Mouse (Mus musculus): ENCODE measurements around the gene Hc.

Hc gene

DNA sequence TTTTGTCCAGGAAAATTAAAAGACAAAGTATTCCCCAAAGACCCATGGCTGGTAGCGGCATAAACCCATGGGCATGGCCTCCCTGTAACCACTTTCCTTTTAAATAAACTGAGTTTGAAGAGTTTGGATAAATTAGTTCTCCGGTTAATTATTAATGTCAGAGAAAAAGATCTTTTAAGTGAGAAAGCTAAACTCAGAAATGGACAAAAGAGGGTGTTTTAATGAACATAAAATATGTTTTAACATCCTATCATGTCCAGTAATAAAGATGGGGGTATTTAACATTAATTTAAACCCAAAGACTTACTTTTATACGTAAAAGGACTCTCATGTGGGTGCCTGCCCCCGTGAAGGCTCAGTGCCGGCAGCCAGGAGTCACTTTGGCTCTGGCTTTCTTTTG, at the start of gene Hc:
Gene Hc (minus strand): TSS at position 101 of the 400 bp plus-strand sequence.
- ChIA-PET CTCF (interaction anchor here in 1 of 4 experiments (0.5 to 0.7 kb wide), 2 partner anchors 224 to 245 kb away, joined by 3 read pairs; no protein-coding TSS in a partner anchor), POLR2A (no interaction called here)

DNA sequence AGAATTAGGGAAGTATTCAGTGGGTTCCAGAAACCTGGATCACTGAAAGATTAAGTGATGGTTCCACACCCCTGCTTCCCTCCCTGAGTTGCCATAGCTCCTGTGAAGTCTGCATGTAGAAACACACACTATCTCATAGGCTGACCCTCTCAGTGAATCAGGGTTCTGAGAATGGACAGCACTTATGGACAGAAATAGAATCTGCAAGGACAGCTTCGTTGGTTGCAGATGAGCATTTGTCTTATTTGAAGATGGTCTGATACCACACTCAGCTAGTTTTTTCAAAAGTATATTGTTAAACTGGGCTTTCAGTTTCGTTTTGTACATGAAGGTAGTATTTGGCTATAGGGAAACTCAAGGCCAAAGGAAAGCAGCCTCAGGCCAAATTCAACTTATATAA, 49.3 kb upstream of the Hc start:
- POLR2A ChIA-PET = interaction anchor here in 2 of 4 experiments (1.0 to 6.2 kb wide), 9 partner anchors 10 to 339 kb away, joined by 3 to 69 read pairs (median 4); partner anchors contain the start of genes AI182371 (in 1 of the 2) and Hspa5 (in 1 of the 2)
- CTCF ChIA-PET = no interaction called here

DNA sequence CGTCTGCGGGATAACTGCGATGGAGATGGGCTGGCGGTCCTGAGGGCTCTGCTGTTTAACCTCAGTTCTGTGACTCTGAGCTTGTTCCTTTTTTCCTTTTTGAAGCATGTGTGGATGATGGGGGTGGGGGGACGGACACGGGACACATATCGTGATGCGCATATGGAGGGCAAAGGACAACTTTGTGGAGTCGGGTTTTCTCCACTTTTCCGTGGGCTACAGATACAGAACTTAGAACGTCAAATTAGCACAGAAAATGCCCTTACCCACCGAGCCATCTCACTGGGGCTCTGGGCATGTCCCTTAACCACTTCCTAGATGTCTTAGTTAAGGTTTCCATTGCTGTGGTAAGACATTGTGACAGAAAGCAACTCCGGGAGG, 48.7 kb upstream of the Hc start:
- CTCF ChIA-PET = interaction anchor here in 2 of 4 experiments (0.7 to 3.7 kb wide), 12 partner anchors 14 to 439 kb away, joined by 3 to 19 read pairs (median 4); partner anchors contain the start of gene Fbxw2 (in 1 of the 2)
- POLR2A ChIA-PET = interaction anchor here (0.6 to 6.2 kb wide), 44 partner anchors 9 to 464 kb away, joined by 3 to 69 read pairs (median 5); partner anchors contain the start of genes AI182371 (in 2 of the 4), Hspa5 (in 2 of the 4), Fbxw2 (in 1 of the 4) and Gapvd1 (in 1 of the 4)

DNA sequence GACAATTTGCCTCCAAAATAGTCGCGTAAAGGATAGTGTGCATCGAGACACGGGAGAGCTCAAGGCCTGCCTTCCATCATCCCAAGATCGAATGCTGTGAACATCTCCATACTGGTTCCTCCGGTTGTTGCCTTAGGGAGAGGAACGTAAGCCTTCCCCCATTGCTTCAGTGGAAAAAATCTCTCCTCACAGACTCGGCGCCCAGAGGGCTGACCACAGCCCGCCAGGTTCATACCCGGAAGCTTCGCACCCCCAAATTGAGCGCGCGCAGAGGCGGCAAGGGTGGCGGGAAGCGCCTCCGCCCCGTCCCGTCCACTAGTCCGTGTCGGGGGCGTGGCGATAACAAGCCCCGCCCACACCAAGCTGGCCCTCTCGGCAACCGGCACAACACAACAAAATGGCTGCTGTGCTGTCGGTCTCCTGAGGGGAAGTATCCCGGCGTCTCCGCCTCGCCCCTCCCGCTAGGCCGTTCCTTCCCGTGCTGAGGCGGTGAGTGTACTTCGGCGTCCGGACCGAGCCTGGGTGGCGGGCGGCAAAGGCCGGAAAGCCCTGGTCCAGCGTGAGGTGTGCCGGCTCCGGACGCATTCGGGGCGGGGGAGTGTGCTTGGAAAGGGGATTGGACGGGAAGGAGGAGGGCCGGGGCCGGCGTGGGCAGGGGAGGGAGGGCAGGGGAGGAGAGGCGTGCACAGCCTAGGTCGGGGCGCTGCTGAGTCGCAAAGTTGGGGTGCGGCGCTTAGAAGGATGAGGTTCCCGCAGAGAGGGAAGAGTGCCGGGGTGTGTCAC, 48.1 kb upstream of the Hc start, which contains the start of gene Cntrl:
Gene Cntrl (plus strand): TSS at position 352 of the 783 bp plus-strand sequence.
- CTCF ChIA-PET = interaction anchor here (0.5 to 3.7 kb wide), 25 partner anchors 8 to 438 kb away, joined by 3 to 19 read pairs (median 5); partner anchors contain the start of genes Fbxw2 (in 2 of the 4) and Rabepk (in 1 of the 4)
- POLR2A ChIA-PET = interaction anchor here (0.6 to 6.2 kb wide), 73 partner anchors 9 to 464 kb away, joined by 3 to 69 read pairs (median 4); partner anchors contain the start of genes Hspa5 (in 3 of the 4), AI182371 (in 2 of the 4), Fbxw2 (in 2 of the 4) and Gapvd1 (in 1 of the 4)

GRCm38 (mm10) chr2:35108712-35109111, 47.5 kb upstream of the Hc start:
- ChIA-PET CTCF (interaction anchor here (0.5 to 3.7 kb wide), 30 partner anchors 8 to 438 kb away, joined by 3 to 19 read pairs (median 4); partner anchors contain the start of genes Fbxw2 (in 2 of the 4) and Rabepk (in 1 of the 4)), POLR2A (interaction anchor here (0.5 to 6.2 kb wide), 73 partner anchors 8 to 859 kb away, joined by 3 to 69 read pairs (median 4); partner anchors contain the start of genes Hspa5 (in 3 of the 4), AI182371 (in 2 of the 4), Fbxw2 (in 2 of the 4) and Gapvd1 (in 1 of the 4))

GRCm38 (mm10) chr2:35107984-35108635, 46.9 kb upstream of the Hc start:
- POLR2A ChIA-PET = interaction anchor here in 3 of 4 experiments (0.5 to 6.2 kb wide), 41 partner anchors 9 to 859 kb away, joined by 3 to 69 read pairs (median 5); partner anchors contain the start of genes Fbxw2 (in 2 of the 3), AI182371 (in 1 of the 3), Gsn (in 1 of the 3) and Hspa5 (in 1 of the 3)
- CTCF ChIA-PET = interaction anchor here (0.6 to 3.7 kb wide), 25 partner anchors 8 to 1426 kb away, joined by 3 to 19 read pairs (median 5); partner anchors contain the start of genes Fbxw2 (in 2 of the 4) and Rabepk (in 1 of the 4)

DNA sequence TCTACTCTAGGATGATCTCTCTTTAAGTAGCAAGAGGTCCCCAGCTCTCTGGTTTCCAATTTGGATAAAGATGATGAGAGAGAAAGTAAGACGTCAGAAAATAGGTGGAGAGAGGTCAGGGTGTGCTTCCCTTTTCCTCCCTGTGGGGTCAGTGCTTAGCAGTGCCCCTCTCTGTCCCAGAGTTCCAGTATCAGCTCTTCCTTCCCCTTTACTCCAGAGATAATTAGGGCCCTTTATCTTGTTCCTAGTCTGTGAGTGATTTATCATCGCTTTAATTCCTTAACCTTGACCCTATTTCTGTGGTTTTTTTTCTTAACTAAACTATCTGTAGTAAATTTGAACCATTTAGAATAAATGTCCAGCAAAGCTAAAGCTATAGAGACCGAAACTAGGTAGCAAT, 43.6 kb upstream of the Hc start:
- ChIA-PET CTCF (interaction anchor here in 2 of 4 experiments (0.6 kb wide), 2 partner anchors 213 to 993 kb away, joined by 3 to 4 read pairs; no protein-coding TSS in a partner anchor), POLR2A (interaction anchor here in 1 of 4 experiments (0.5 to 1.3 kb wide), 2 partner anchors 38 to 744 kb away, joined by 3 read pairs; no protein-coding TSS in a partner anchor)

- ChIA-PET CTCF (interaction anchor here in 1 of 4 experiments (0.5 kb wide), 1 partner anchor 10 kb away, joined by 4 read pairs; no protein-coding TSS in a partner anchor), POLR2A (interaction anchor here in 1 of 4 experiments (1.1 kb wide), 1 partner anchor 300 kb away, joined by 3 read pairs; no protein-coding TSS in a partner anchor)
Measured at GRCm38 (mm10) chr2:35103558-35103957, 42.3 kb upstream of the Hc start.

- POLR2A ChIA-PET = interaction anchor here in 1 of 4 experiments (1.1 kb wide), 1 partner anchor 299 kb away, joined by 3 read pairs; no protein-coding TSS in a partner anchor
- CTCF ChIA-PET = no interaction called here
Measured at GRCm38 (mm10) chr2:35102777-35103176, 41.5 kb upstream of the Hc start.

DNA sequence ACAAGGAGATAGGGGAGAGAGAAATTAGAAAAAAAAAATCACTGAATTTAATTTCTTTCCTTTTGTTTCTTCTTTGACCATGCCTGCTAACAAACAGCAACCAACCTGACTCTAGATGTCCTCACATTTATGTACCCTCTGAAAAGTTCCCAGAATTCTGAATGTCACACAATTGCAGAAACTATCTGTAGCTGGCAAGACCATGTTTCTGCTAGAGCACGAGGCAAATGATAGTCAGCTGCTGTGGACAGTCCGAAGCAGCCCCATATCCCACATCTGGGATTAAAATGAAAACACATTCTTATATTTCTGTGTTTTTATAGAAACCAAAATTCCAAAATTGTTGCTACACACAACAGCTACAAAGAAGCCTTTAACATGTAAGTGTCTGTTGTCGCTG, 40.2 kb upstream of the Hc start, which contains the start of gene AI182371:
Gene AI182371 (minus strand): TSS at position 101 of the 400 bp plus-strand sequence.
- POLR2A ChIA-PET = interaction anchor here in 2 of 4 experiments (0.9 to 5.0 kb wide), 6 partner anchors 7 to 231 kb away, joined by 3 to 18 read pairs (median 4); partner anchors contain the start of gene Cntrl (in 2 of the 2)
- CTCF ChIA-PET = no interaction called here

- POLR2A ChIA-PET = interaction anchor here in 2 of 4 experiments (1.2 to 5.0 kb wide), 5 partner anchors 8 to 329 kb away, joined by 4 to 18 read pairs (median 5); partner anchors contain the start of genes Cntrl (in 2 of the 2) and Hspa5 (in 1 of the 2)
- CTCF ChIA-PET = no interaction called here
Measured at GRCm38 (mm10) chr2:35100529-35100928, 39.3 kb upstream of the Hc start.

- ChIA-PET POLR2A (no interaction called here), CTCF (no interaction called here)
Measured at GRCm38 (mm10) chr2:35087418-35087817, 26.2 kb upstream of the Hc start.

DNA sequence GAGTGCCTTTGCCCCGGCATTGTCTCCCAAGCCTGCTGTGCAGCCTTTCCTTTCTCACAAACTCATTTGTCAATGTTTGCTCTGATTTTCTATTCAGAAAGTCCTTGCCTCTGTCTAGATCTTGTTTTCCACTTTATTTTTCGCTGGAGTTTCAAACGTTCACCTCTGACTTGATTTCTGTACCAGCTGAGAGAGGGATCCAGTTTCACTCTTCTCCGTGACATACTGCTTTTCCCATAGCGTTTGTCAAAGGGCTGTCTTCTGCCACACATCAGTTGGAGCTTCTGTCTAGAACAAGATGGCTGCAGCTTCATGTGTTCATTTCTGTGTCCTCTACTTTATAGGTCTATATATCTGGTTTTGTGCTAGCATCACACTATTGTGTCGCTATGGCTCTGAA, 17.9 kb upstream of the Hc start:
- POLR2A ChIA-PET = interaction anchor here in 2 of 4 experiments (0.7 to 6.0 kb wide), 3 partner anchors 12 to 204 kb away, joined by 3 to 43 read pairs (median 3); no protein-coding TSS in a partner anchor
- CTCF ChIA-PET = no interaction called here

DNA sequence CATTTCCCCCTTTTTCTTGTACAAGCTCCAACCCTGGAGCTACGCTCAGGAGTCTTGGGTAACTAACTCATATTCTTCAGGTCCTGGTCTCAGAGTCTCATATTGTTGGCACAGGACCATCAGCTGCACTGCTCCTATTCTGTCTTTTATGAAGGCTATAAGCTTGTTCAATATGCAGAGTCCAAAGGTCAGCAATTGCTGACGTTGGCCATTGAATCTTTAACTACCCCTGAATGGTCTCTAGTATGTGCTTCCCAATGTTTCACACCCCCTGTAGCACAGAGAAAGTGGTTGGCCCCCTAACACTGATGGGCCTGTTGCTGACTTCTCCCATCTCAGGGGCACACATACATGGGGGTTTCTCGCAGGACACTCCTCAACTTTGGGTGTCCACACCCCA, 13.1 kb upstream of the Hc start:
- POLR2A ChIA-PET = no interaction called here
- CTCF ChIA-PET = no interaction called here

DNA sequence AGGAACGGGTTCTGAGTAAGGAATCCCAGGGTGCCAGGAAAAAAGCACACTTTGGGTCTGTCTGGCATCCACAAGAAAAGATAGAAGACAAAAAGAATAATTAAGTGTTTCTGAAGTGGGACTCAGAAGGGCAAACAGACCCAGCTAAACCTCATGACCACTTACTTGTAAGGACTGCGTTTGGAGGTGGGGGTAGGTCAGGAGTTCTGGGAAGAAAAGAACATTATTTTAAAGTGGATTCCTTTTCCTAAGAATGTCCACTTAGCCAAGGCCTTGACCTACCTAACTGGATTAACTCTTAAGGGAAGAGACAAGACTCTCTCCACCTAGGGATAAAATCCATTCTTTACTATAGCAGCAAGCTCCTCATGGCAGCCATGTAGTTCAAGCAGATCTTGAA, 11.3 kb upstream of the Hc start:
- POLR2A ChIA-PET = no interaction called here
- CTCF ChIA-PET = interaction anchor here in 1 of 4 experiments (0.6 kb wide), 1 partner anchor 119 kb away, joined by 9 read pairs; no protein-coding TSS in a partner anchor

DNA sequence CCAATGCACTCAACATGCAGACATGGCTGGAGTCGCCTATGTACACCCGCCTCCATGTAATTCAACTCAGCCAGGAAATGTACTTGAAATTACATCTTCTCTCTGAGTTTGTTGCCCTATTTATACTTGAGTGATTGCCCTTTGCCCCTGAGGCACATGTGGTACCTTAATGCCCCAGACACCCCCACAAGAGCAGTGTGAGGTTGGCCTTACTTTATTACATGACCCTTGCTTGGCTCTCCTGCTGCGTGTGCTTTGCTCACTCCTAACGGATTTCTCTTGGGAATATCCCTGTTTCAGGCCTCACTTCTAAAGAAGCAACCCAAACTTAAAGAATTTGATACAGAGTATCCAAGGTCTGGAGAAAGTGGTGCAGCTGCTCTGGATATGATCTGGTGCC, 9.0 kb upstream of the Hc start:
- POLR2A ChIA-PET = interaction anchor here in 1 of 4 experiments (5.2 kb wide), 1 partner anchor 10 kb away, joined by 43 read pairs; no protein-coding TSS in a partner anchor

DNA sequence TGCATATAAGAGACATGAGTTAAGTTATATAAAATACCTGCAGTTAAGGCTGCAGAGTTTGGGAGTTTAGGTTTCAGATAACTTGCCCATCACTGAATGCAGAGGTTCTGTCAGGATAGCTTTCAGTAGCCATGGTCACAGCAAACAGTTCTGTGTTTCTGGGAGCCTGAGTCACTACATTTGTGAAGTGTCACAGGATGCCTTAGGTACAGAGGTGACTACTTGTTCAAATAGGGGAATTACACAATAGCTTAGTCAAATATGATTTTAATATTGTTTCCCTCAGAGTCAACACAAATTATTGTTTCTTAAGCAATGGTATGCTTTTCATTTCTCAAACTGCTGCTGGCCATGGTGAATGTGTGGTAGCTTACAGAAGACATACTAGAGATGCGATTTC, 7.9 kb upstream of the Hc start:
- CTCF ChIA-PET = no interaction called here
- POLR2A ChIA-PET = interaction anchor here in 2 of 4 experiments (0.8 to 7.2 kb wide), 4 partner anchors 11 to 63 kb away, joined by 3 to 69 read pairs (median 29); partner anchors contain the start of gene Cntrl (in 1 of the 2)

More for the DNA sequence above, 9.0 kb upstream of the Hc start:
- CTCF ChIA-PET = no interaction called here

- CTCF ChIA-PET = interaction anchor here in 1 of 4 experiments (0.6 kb wide), 1 partner anchor 422 kb away, joined by 5 read pairs; no protein-coding TSS in a partner anchor
- POLR2A ChIA-PET = interaction anchor here in 3 of 4 experiments (0.7 to 7.2 kb wide), 43 partner anchors 8 to 420 kb away, joined by 3 to 69 read pairs (median 4); partner anchors contain the start of genes Hspa5 (in 3 of the 3), Cntrl (in 2 of the 3), Rabepk (in 2 of the 3) and Gapvd1 (in 1 of the 3)
Measured at GRCm38 (mm10) chr2:35067117-35067516, 5.9 kb upstream of the Hc start.

All from embryonic stem cell, embryonic (primary cell).